ENCODE assay signal across 7 mouse cellular contexts in the genomic region with DNA sequence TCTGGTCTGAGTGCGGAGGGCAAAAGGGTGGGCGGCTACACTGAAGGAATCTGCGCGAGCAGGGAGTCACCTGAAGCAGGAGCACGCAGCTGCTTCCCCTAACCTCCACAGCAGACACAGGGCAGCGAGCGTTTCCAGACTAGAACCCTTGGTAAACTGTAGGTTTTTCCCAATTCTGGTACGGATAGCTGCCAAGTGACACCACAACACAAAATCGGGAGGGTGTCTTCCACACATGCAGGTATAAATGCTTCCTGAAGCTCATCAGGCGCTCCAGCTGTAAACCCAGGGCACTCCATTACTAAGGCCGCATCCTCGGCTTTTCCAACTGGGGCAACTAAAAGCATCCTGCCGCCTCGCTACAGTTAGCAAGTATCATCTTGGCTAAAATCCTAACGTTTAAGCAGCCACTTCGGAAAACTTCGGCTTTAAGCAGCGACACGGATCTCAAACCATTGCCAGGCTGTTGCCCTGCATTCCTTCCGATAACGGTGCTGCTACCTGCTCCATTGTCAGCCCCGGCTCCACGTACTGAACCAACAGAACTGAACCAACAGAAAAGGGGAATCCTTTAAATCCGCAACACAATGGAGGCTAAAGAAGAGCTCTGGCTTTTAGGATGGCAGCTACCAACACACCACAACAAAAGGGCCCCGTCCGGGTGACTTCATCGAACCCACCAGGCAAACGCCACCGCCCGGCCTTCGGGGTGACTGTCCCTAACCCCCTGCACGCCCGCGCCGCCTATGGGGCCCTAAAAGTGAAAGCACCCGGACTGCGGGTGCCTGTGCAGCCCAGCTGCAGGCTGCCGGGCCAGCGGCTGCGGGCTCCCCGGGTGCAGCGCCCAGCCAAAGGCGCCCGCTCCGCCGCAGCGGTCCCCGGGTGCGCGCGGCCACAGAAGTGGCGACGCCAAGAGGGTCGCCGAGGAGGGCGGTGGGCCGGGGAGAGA. TPM values are rescaled to one million over a fixed set of nuclear protein-coding genes. Genes with fewer than 3 reads are reported as not detected.
DNase-seq lines count a peak whose midpoint lies in the region; ATAC-seq and TF ChIP-seq lines count a peak whose summit lies in the region.

No protein-coding gene starts in this region.

- no peak for TF ChIP-seq POLR2A in small intestine, adult 2 months (IDR thresholded peaks at IDR 0.05; ENCODE audit: low read depth, low read length)

- H3K27ac ChIP-seq in limb, embryonic 11.5 days (replicated peaks; ENCODE audit: low read depth, low read length) = peak overlapping the region; percentile 75
- H3K27ac ChIP-seq in midbrain, embryonic 13.5 days = peak overlapping the region; percentile 96
- H3K27ac ChIP-seq in small intestine, adult 2 months (ENCODE audit: insufficient read depth, low read depth, low read length) = peak overlapping the region; percentile 88

- DNase-seq in adrenal gland, adult 18-20 months (ENCODE audit: low spot score in 2 of 2) = peak; percentile 69 to 71
- peak; percentile 84 for DNase-seq in embryo, embryonic 11 days
- DNase-seq in kidney, adult 11 months = peak; percentile 57
- peak; percentile 77 for DNase-seq in limb, embryonic 11.5 days (ENCODE audit: low spot score)

- H3K36me3 ChIP-seq in limb, embryonic 11.5 days (ENCODE audit: control insufficient read depth, insufficient read depth, low read length) = no peaks in the 10 kb centered on the region
- H3K36me3 ChIP-seq in midbrain, embryonic 13.5 days = peaks cover 3% of the 10 kb centered on the region; the same call in 1 of the 2 replicates
- peaks cover 2% of the 10 kb centered on the region; the same call in 1 of the 2 replicates for H3K36me3 ChIP-seq in small intestine, adult 2 months (ENCODE audit: control insufficient read depth, insufficient read depth, low read length)

- peak overlapping the region; percentile 90 for H3K9ac ChIP-seq in limb, embryonic 11.5 days (ENCODE audit: low read length)
- peak overlapping the region; percentile 97 for H3K9ac ChIP-seq in midbrain, embryonic 13.5 days (replicated peaks)

- no peaks in the 10 kb centered on the region for H3K9me3 ChIP-seq in limb, embryonic 11.5 days (ENCODE audit: control insufficient read depth, low read length)
- no peaks in the 10 kb centered on the region for H3K9me3 ChIP-seq in midbrain, embryonic 13.5 days

- H3K4me1 ChIP-seq in limb, embryonic 11.5 days (ENCODE audit: control insufficient read depth, insufficient read depth, low read length) = no peaks in the 10 kb centered on the region
- H3K4me1 ChIP-seq in midbrain, embryonic 13.5 days (replicated peaks) = peaks cover 33% of the 10 kb centered on the region
- peaks cover 2% of the 10 kb centered on the region; the same call in 1 of the 2 replicates for H3K4me1 ChIP-seq in small intestine, adult 2 months (ENCODE audit: control insufficient read depth, insufficient read depth, insufficient read length, low read length)

- WGBS in limb, embryonic 11.5 days = 1% methylated on average over 55 of the region's 57 CpGs
- under 1% methylated on average over 57 of the region's 57 CpGs for WGBS in midbrain, embryonic 13.5 days
- WGBS in small intestine, adult 2 months = under 1% methylated on average over 57 of the region's 57 CpGs

- H3K4me2 ChIP-seq in limb, embryonic 11.5 days (ENCODE audit: low read depth, severe bottlenecking) = peak overlapping the region; percentile 84
- H3K4me2 ChIP-seq in midbrain, embryonic 13.5 days (replicated peaks) = peak overlapping the region; percentile 87

- no peaks in the 10 kb centered on the region for H3K27me3 ChIP-seq in limb, embryonic 11.5 days (ENCODE audit: control insufficient read depth, insufficient read depth, low read length)
- H3K27me3 ChIP-seq in midbrain, embryonic 13.5 days = no peaks in the 10 kb centered on the region
- no peaks in the 10 kb centered on the region for H3K27me3 ChIP-seq in small intestine, adult 2 months (ENCODE audit: control insufficient read depth, insufficient read depth, low read length)

- peak; percentile 41 for ATAC-seq in granulocyte monocyte progenitor cell, adult 5-6 weeks (replicated peaks; ENCODE audit: poor library complexity, severe bottlenecking)
- peak; percentile 80 for ATAC-seq in limb, embryonic 11.5 days (ENCODE audit: insufficient number of reproducible peaks, low FRiP score, low TSS enrichment, low read depth)
- ATAC-seq in midbrain, embryonic 13.5 days = peak; percentile 87

- TF ChIP-seq CTCF in small intestine, adult 2 months (IDR thresholded peaks at IDR 0.05; ENCODE audit: extremely low read depth, insufficient read length, insufficient replicate concordance, low read depth, low read length) = no peak

- H3K4me3 ChIP-seq in limb, embryonic 11.5 days (ENCODE audit: low read depth, low read length) = peak overlapping the region; percentile 88
- H3K4me3 ChIP-seq in midbrain, embryonic 13.5 days (replicated peaks) = peak overlapping the region; percentile 92
- H3K4me3 ChIP-seq in small intestine, adult 2 months (ENCODE audit: low read depth, low read length) = peak overlapping the region; percentile 82

RNA-seq across cellular contexts. Expression of a gene that starts 0.6 kb away (rescaled TPM):
- total RNA-seq in adrenal gland, adult 18-20 months (2021) = 1 to 10 TPM in 1 of 2 experiments, not detected in 1; 1.2 TPM
- not detected in 2 replicates for total RNA-seq in granulocyte monocyte progenitor cell, adult 5-6 weeks (2014; fragmentation: Nextera tagmentation)
- total RNA-seq in granulocyte monocyte progenitor cell, adult 5-6 weeks (2017) = not detected in 2 replicates
- polyA plus RNA-seq in limb, embryonic 11.5 days (2014; fragmentation: Nextera tagmentation; extraction: Ambion mirVana) = not detected in 2 replicates
- not detected in 2 replicates for polyA plus RNA-seq in midbrain, embryonic 13.5 days (2015; fragmentation: Nextera tagmentation; extraction: Ambion mirVana)
- 1.4 TPM in 1 of 2 replicates, not detected in the other for polyA plus RNA-seq in small intestine, adult 2 months (2012; rRNA removed)

RNA-seq across cellular contexts. Expression of a gene that starts 44.9 kb away (rescaled TPM):
- 100 to 1,000 TPM; 166 to 180 TPM for total RNA-seq in adrenal gland, adult 18-20 months (2021)
- 127 and 147 TPM in 2 replicates for total RNA-seq in granulocyte monocyte progenitor cell, adult 5-6 weeks (2014; fragmentation: Nextera tagmentation)
- 95.5 and 104 TPM in 2 replicates for total RNA-seq in granulocyte monocyte progenitor cell, adult 5-6 weeks (2017)
- 75.6 and 80.5 TPM in 2 replicates for polyA plus RNA-seq in limb, embryonic 11.5 days (2014; fragmentation: Nextera tagmentation; extraction: Ambion mirVana)
- 164 and 167 TPM in 2 replicates for polyA plus RNA-seq in midbrain, embryonic 13.5 days (2015; fragmentation: Nextera tagmentation; extraction: Ambion mirVana)
- polyA plus RNA-seq in small intestine, adult 2 months (2012; rRNA removed) = 53.0 and 72.3 TPM in 2 replicates

RNA-seq across cellular contexts. Expression of a gene that starts 45.0 kb away (rescaled TPM):
- 100 to 1,000 TPM in 1 of 2 experiments, 10 to 100 TPM in 1; 92.4 to 105 TPM for total RNA-seq in adrenal gland, adult 18-20 months (2021)
- 151 and 175 TPM in 2 replicates for total RNA-seq in granulocyte monocyte progenitor cell, adult 5-6 weeks (2014; fragmentation: Nextera tagmentation)
- total RNA-seq in granulocyte monocyte progenitor cell, adult 5-6 weeks (2017) = 34.3 and 49.7 TPM in 2 replicates
- polyA plus RNA-seq in limb, embryonic 11.5 days (2014; fragmentation: Nextera tagmentation; extraction: Ambion mirVana) = 167 and 172 TPM in 2 replicates
- 197 and 204 TPM in 2 replicates for polyA plus RNA-seq in midbrain, embryonic 13.5 days (2015; fragmentation: Nextera tagmentation; extraction: Ambion mirVana)
- polyA plus RNA-seq in small intestine, adult 2 months (2012; rRNA removed) = 5.7 and 13.6 TPM in 2 replicates

RNA-seq across cellular contexts. Expression of a gene that starts 56.3 kb away (rescaled TPM):
- 100 to 1,000 TPM in 1 of 2 experiments, 10 to 100 TPM in 1; 64.0 to 114 TPM for total RNA-seq in adrenal gland, adult 18-20 months (2021)
- total RNA-seq in granulocyte monocyte progenitor cell, adult 5-6 weeks (2014; fragmentation: Nextera tagmentation) = 54.7 and 56.1 TPM in 2 replicates
- total RNA-seq in granulocyte monocyte progenitor cell, adult 5-6 weeks (2017) = 76.1 and 83.4 TPM in 2 replicates
- polyA plus RNA-seq in limb, embryonic 11.5 days (2014; fragmentation: Nextera tagmentation; extraction: Ambion mirVana) = 100 and 104 TPM in 2 replicates
- 50.4 and 52.0 TPM in 2 replicates for polyA plus RNA-seq in midbrain, embryonic 13.5 days (2015; fragmentation: Nextera tagmentation; extraction: Ambion mirVana)
- 32.0 and 33.2 TPM in 2 replicates for polyA plus RNA-seq in small intestine, adult 2 months (2012; rRNA removed)

Comparison
In these comparisons a context has a peak if more than half of its experiments do, and no peak if none do; other contexts are left out.
1. Peak in every context shown above with its lines: DNase-seq, ATAC-seq, H3K4me3 ChIP-seq and H3K27ac ChIP-seq.
2. RNA of a gene that starts 45.0 kb away (polyA plus RNA-seq): 197 to 204 TPM in midbrain, embryonic 13.5 days and 167 to 172 TPM in limb, embryonic 11.5 days; 5.7 to 13.6 TPM in small intestine, adult 2 months; every median in the first group is over 10 times any median in the second.